Mouse (Mus musculus) embryonic facial prominence, embryonic 10.5 days (tissue): ENCODE results near the gene Chmp6. TPM values are rescaled to one million over a fixed set of nuclear protein-coding genes. Genes with fewer than 3 reads are reported as not detected.

Source experiments
- DNase-seq: peaks from one replicate; pipeline ENCODE4 v3.0.0-alpha.2; 2017; ENCODE audit warnings: low spot score
- H3K27ac ChIP-seq: fragments of 300-500 bp; sonication (generic); replicated peaks from 2 replicates; pipeline ENCODE4 v1.5.1; 2016; ENCODE audit warnings: mild to moderate bottlenecking
- H3K27me3 ChIP-seq: fragments of 300-500 bp; sonication (generic); replicated peaks from 2 replicates; pipeline ENCODE4 v1.6.1; 2016; ENCODE audit warnings: low read depth, mild to moderate bottlenecking; ENCODE audit not compliant: poor library complexity, severe bottlenecking
- H3K36me3 ChIP-seq: fragments of 300-500 bp; sonication (generic); replicated peaks from 2 replicates; pipeline ENCODE4 v1.6.1; 2016; ENCODE audit warnings: mild to moderate bottlenecking, moderate library complexity
- H3K4me1 ChIP-seq: fragments of 300-500 bp; sonication (generic); 2 replicates; pipeline ENCODE4 v1.6.1; 2016
- H3K4me3 ChIP-seq: fragments of 300-500 bp; sonication (generic); 2 replicates; pipeline ENCODE4 v1.5.1; 2016; ENCODE audit warnings: mild to moderate bottlenecking, moderate library complexity
- H3K9me3 ChIP-seq: fragments of 300-500 bp; sonication (generic); 2 replicates; pipeline ENCODE4 v1.6.1; 2016; ENCODE audit warnings: mild to moderate bottlenecking
- WGBS: fragments of 180-500 bp; shearing (Covaris S2); methylation state at CpG from one replicate; pipeline ENCODE4 v1.1.7; 2016; 5-methylcytosine and 5-hydroxymethylcytosine counted together
- polyA plus RNA-seq: library from polyadenylated mRNA; unstranded; fragments of >200 nt; fragmentation: Nextera tagmentation; extraction: Ambion mirVana; gene quantifications from 2 replicates; pipeline ENCODE4 v1.2.1, GENCODE M21; 2016

The Chmp6 gene
- polyA plus RNA-seq, 1 experiment from 2014 or later = 120 TPM

- Histone ChIP-seq H3K4me3 (no peak overlapping the region), H3K36me3 (no peaks in the 10 kb centered on the region), H3K4me1 (peaks cover 19% of the 10 kb centered on the region), H3K27me3 (no peaks in the 10 kb centered on the region), H3K27ac (no peak overlapping the region), H3K9me3 (no peaks in the 10 kb centered on the region)
- WGBS = 83% methylated on average over 6 of the region's 6 CpGs
- no peak for DNase-seq
Measured at GRCm38 (mm10) chr11:119929603-119930265, 16.5 kb downstream of the Chmp6 start.

- Histone ChIP-seq H3K4me3 (no peak overlapping the region), H3K9me3 (no peaks in the 10 kb centered on the region), H3K27ac (no peak overlapping the region), H3K36me3 (no peaks in the 10 kb centered on the region), H3K4me1 (peaks cover 35% of the 10 kb centered on the region), H3K27me3 (no peaks in the 10 kb centered on the region)
- DNase-seq = no peak
- 70% methylated on average over 10 of the region's 10 CpGs for whole genome bisulfite sequencing
Measured at GRCm38 (mm10) chr11:119931809-119932208, 18.6 kb downstream of the Chmp6 start.

- no peak overlapping the region for H3K4me3 ChIP-seq
- DNase-seq = no peak
- peak overlapping the region; percentile 37; the same call in 1 of the 2 replicates for H3K27ac ChIP-seq
- peaks cover 48% of the 10 kb centered on the region for H3K4me1 ChIP-seq
- H3K27me3 ChIP-seq = peaks cover 7% of the 10 kb centered on the region; the same call in 1 of the 2 replicates
- no peaks in the 10 kb centered on the region for H3K9me3 ChIP-seq
- no peaks in the 10 kb centered on the region for H3K36me3 ChIP-seq
- WGBS = 66% methylated on average over 4 of the region's 4 CpGs
Measured at GRCm38 (mm10) chr11:119933142-119933541, 19.9 kb downstream of the Chmp6 start.

GRCm38 (mm10) chr11:119933819-119934583 is 20.8 kb downstream of the Chmp6 start:
- H3K27me3 ChIP-seq = peaks cover 15% of the 10 kb centered on the region
- peaks cover 57% of the 10 kb centered on the region for H3K4me1 ChIP-seq
- H3K36me3 ChIP-seq = no peaks in the 10 kb centered on the region
- no peak for DNase-seq
- H3K9me3 ChIP-seq = no peaks in the 10 kb centered on the region
- H3K27ac ChIP-seq = no peak overlapping the region
- 82% methylated on average over 8 of the region's 8 CpGs for WGBS
- no peak overlapping the region for H3K4me3 ChIP-seq

- no peak for DNase-seq
- WGBS = 76% methylated on average over 8 of the region's 8 CpGs
- H3K4me1 ChIP-seq = peaks cover 65% of the 10 kb centered on the region
- peaks cover 23% of the 10 kb centered on the region for H3K27me3 ChIP-seq
- H3K9me3 ChIP-seq = no peaks in the 10 kb centered on the region
- no peak overlapping the region for H3K4me3 ChIP-seq
- H3K27ac ChIP-seq = no peak overlapping the region
- no peaks in the 10 kb centered on the region for H3K36me3 ChIP-seq
Measured at GRCm38 (mm10) chr11:119934773-119935172, 21.5 kb downstream of the Chmp6 start.

- Histone ChIP-seq H3K9me3 (no peaks in the 10 kb centered on the region), H3K27ac (peak overlapping the region; percentile 24; the same call in 1 of the 2 replicates), H3K4me3 (no peak overlapping the region), H3K27me3 (peaks cover 30% of the 10 kb centered on the region), H3K36me3 (no peaks in the 10 kb centered on the region), H3K4me1 (peaks cover 71% of the 10 kb centered on the region)
- 21% methylated on average over 6 of the region's 6 CpGs for WGBS
- DNase-seq = peak; percentile 77
Measured at GRCm38 (mm10) chr11:119935457-119935856, 22.2 kb downstream of the Chmp6 start.

- Histone ChIP-seq H3K27me3 (peaks cover 40% of the 10 kb centered on the region), H3K4me1 (peaks cover 81% of the 10 kb centered on the region), H3K9me3 (no peaks in the 10 kb centered on the region), H3K36me3 (no peaks in the 10 kb centered on the region), H3K4me3 (no peak overlapping the region), H3K27ac (peak overlapping the region; percentile 51; the same call in 1 of the 2 replicates)
- 68% methylated on average over 2 of the region's 2 CpGs for WGBS
- DNase-seq = no peak
Measured at GRCm38 (mm10) chr11:119936456-119936855, 23.2 kb downstream of the Chmp6 start.

GRCm38 (mm10) chr11:119937216-119937615 is 24.0 kb downstream of the Chmp6 start:
- Histone ChIP-seq H3K9me3 (no peaks in the 10 kb centered on the region), H3K27ac (no peak overlapping the region), H3K36me3 (no peaks in the 10 kb centered on the region), H3K4me3 (no peak overlapping the region), H3K27me3 (peaks cover 44% of the 10 kb centered on the region), H3K4me1 (peaks cover 84% of the 10 kb centered on the region)
- DNase-seq = no peak
- 56% methylated on average over 12 of the region's 12 CpGs for WGBS

GRCm38 (mm10) chr11:119937772-119938502 is 24.7 kb downstream of the Chmp6 start:
- WGBS = 62% methylated on average over 19 of the region's 19 CpGs
- Histone ChIP-seq H3K9me3 (no peaks in the 10 kb centered on the region), H3K27ac (no peak overlapping the region), H3K27me3 (peaks cover 44% of the 10 kb centered on the region), H3K4me3 (no peak overlapping the region), H3K36me3 (no peaks in the 10 kb centered on the region), H3K4me1 (peaks cover 85% of the 10 kb centered on the region)
- no peak for DNase-seq

GRCm38 (mm10) chr11:119939073-119939710 is 26.0 kb downstream of the Chmp6 start:
- H3K27ac ChIP-seq = peak overlapping the region; percentile 36; the same call in 1 of the 2 replicates
- no peak overlapping the region for H3K4me3 ChIP-seq
- H3K4me1 ChIP-seq = peaks cover 91% of the 10 kb centered on the region
- H3K9me3 ChIP-seq = no peaks in the 10 kb centered on the region
- WGBS = 49% methylated on average over 8 of the region's 8 CpGs
- peaks cover 52% of the 10 kb centered on the region for H3K27me3 ChIP-seq
- no peaks in the 10 kb centered on the region for H3K36me3 ChIP-seq
- DNase-seq = no peak

- Histone ChIP-seq H3K4me1 (peaks cover 95% of the 10 kb centered on the region), H3K27ac (peak overlapping the region; percentile 51; the same call in 1 of the 2 replicates), H3K9me3 (no peaks in the 10 kb centered on the region), H3K36me3 (no peaks in the 10 kb centered on the region), H3K4me3 (no peak overlapping the region), H3K27me3 (peaks cover 57% of the 10 kb centered on the region)
- DNase-seq = no peak
- 70% methylated on average over 4 of the region's 4 CpGs for WGBS
Measured at GRCm38 (mm10) chr11:119939711-119940106, 26.5 kb downstream of the Chmp6 start.

- WGBS = 67% methylated on average over 11 of the region's 11 CpGs
- Histone ChIP-seq H3K4me1 (peaks cover 97% of the 10 kb centered on the region), H3K9me3 (no peaks in the 10 kb centered on the region), H3K27me3 (peaks cover 59% of the 10 kb centered on the region), H3K27ac (peak overlapping the region; percentile 51), H3K36me3 (no peaks in the 10 kb centered on the region), H3K4me3 (no peak overlapping the region)
- DNase-seq = no peak
Measured at GRCm38 (mm10) chr11:119940142-119940541, 26.9 kb downstream of the Chmp6 start.
